Mouse (Mus musculus): ENCODE data around the gene Defb46. TPM values are rescaled to one million over a fixed set of nuclear protein-coding genes. Genes with fewer than 3 reads are reported as not detected.

Gene Defb46
- polyA plus RNA-seq (2012; rRNA removed) = not detected in 2 replicates
- not detected in 2 replicates for polyA plus RNA-seq (2014; fragmentation: Nextera tagmentation; extraction: Ambion mirVana)

DNA sequence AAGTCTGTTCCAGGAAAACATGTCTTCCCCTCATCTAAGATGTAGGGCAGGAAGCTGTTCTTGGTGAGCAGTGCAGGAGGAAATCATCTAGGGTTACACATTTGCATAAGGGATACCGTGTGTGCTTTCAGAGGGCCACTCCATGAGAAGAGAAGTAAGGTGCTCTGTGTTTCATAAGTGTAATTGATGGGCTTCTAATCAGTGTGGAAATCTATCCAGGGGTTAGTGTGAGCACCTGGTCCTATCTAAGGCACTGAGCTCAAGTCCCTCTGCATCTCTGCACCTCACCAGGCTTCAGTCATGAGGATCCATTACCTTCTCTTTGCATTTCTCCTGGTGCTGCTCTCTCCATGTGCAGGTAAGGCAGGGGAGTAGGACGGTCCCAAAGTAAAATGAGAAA is at the start of gene Defb46:
Gene Defb46, plus strand, starts transcription at position 301 of the 400 bp plus-strand sequence.
- Histone ChIP-seq H3K9me3 (ENCODE audit: control insufficient read depth, low read length) (no peaks in the 10 kb centered on the region), H3K4me1 (replicated peaks; ENCODE audit: control insufficient read depth in 2 of 2, insufficient read depth in 2 of 2, low read length in 1 of 2) (no peaks in the 10 kb centered on the region), H3K4me3 (ENCODE audit: insufficient read depth in 1 of 2, low read depth in 2 of 2, low read length in 2 of 2) (no peak within 1 kb of the TSS), H3K9ac (replicated peaks) (no peak within 1 kb of the TSS), H3K36me3 (replicated peaks; ENCODE audit: control insufficient read depth, insufficient read depth, low read depth) (no peaks in the 10 kb centered on the region), H3K27ac (no peak within 1 kb of the TSS), H3K4me2 (ENCODE audit: low read depth) (no peak within 1 kb of the TSS), H3K27me3 (ENCODE audit: control insufficient read depth, insufficient read depth, low read length) (no peaks in the 10 kb centered on the region)
- DNase-seq (ENCODE audit: low read depth in 3 of 3, low spot score in 3 of 3) (no peak), ATAC-seq (ENCODE audit: insufficient read depth) (no peak)
- TF ChIP-seq CTCF (IDR thresholded peaks at IDR 0.05; ENCODE audit: low read depth) (no peak), EP300 (IDR thresholded peaks at IDR 0.05; ENCODE audit: low read depth) (no peak)
- WGBS (ENCODE audit: insufficient replicate concordance) = 52% methylated on average over 2 of the region's 2 CpGs

DNA sequence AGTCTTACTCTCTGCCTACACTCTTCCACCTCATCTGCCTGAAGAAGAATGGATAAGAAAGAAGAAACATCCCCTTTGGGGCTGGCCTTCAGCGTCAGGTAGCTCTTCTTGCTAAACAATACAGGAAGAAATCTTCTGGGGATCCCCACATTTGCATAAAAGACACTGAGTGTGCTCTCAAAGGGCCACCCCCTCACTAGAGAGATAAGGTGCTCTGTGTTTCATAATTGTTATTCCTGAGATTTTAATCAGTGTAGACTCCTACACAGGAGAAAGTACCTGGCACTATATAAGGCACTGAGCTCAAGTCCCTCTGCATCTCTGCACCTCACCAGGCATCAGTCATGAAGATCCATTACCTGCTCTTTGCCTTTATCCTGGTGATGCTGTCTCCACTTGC is 14.6 kb upstream of the Defb46 start, which contains the start of gene Defb6:
Gene Defb6, plus strand, starts transcription at position 318 of the 400 bp plus-strand sequence.
- TF ChIP-seq EP300 (IDR thresholded peaks at IDR 0.05; ENCODE audit: low read depth) (no peak), CTCF (IDR thresholded peaks at IDR 0.05; ENCODE audit: low read depth) (no peak)
- Histone ChIP-seq H3K9me3 (ENCODE audit: control insufficient read depth, low read length) (no peaks in the 10 kb centered on the region), H3K36me3 (replicated peaks; ENCODE audit: control insufficient read depth, insufficient read depth, low read depth) (no peaks in the 10 kb centered on the region), H3K27me3 (ENCODE audit: control insufficient read depth, insufficient read depth, low read length) (no peaks in the 10 kb centered on the region), H3K9ac (replicated peaks) (no peak within 1 kb of the TSS), H3K4me3 (ENCODE audit: insufficient read depth in 1 of 2, low read depth in 2 of 2, low read length in 2 of 2) (no peak within 1 kb of the TSS), H3K27ac (no peak within 1 kb of the TSS), H3K4me1 (replicated peaks; ENCODE audit: control insufficient read depth in 2 of 2, insufficient read depth in 2 of 2, low read length in 1 of 2) (no peaks in the 10 kb centered on the region), H3K4me2 (ENCODE audit: low read depth) (no peak within 1 kb of the TSS)
- ATAC-seq (ENCODE audit: insufficient read depth) = no peak
- 50% methylated on average over 1 of the region's 1 CpGs for WGBS (ENCODE audit: insufficient replicate concordance)
- no peak for DNase-seq (ENCODE audit: low read depth in 3 of 3, low spot score in 3 of 3)

- Histone ChIP-seq H3K36me3 (replicated peaks; ENCODE audit: control insufficient read depth, insufficient read depth, low read depth) (no peaks in the 10 kb centered on the region), H3K27ac (no peak overlapping the region), H3K27me3 (ENCODE audit: control insufficient read depth, insufficient read depth, low read length) (no peaks in the 10 kb centered on the region), H3K4me1 (replicated peaks; ENCODE audit: control insufficient read depth in 2 of 2, insufficient read depth in 2 of 2, low read length in 1 of 2) (no peaks in the 10 kb centered on the region), H3K4me2 (ENCODE audit: low read depth) (no peak overlapping the region), H3K9me3 (ENCODE audit: control insufficient read depth, low read length) (no peaks in the 10 kb centered on the region), H3K4me3 (ENCODE audit: insufficient read depth in 1 of 2, low read depth in 2 of 2, low read length in 2 of 2) (no peak overlapping the region), H3K9ac (replicated peaks) (no peak overlapping the region)
- 32% methylated on average over 1 of the region's 1 CpGs for WGBS (ENCODE audit: insufficient replicate concordance)
- DNase-seq (ENCODE audit: low read depth in 3 of 3, low spot score in 3 of 3) = no peak
- ATAC-seq (ENCODE audit: insufficient read depth) = no peak
- TF ChIP-seq CTCF (IDR thresholded peaks at IDR 0.05; ENCODE audit: low read depth) (no peak), EP300 (IDR thresholded peaks at IDR 0.05; ENCODE audit: low read depth) (no peak)
These were observed 1.6 kb upstream of the Defb46 start for GRCm38 (mm10) chr8:19238101-19238500.

DNA sequence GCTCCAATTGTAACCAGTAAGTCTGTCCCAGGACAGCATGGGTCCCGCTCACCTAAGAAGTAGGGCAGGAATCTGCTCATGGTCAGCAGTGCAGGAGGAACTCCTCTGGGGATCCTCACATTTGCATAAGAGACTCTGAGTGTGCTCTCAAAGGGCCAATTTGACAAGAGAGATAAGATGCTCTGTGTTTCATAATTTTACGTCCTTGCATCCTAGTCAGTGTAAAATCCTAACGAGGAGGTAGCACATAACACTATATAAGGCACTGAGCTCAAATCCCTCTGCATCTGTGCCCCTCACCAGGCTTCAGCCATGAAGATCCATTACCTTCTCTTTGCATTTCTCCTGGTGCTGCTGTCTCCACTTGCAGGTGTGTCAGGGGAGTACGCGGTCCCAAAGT is 7.6 kb downstream of the Defb46 start, which contains the start of gene Defb5:
Gene Defb5, plus strand, starts transcription at position 301 of the 400 bp plus-strand sequence.
- no peaks in the 10 kb centered on the region for H3K27me3 ChIP-seq (ENCODE audit: control insufficient read depth, insufficient read depth, low read length)
- DNase-seq (ENCODE audit: low read depth in 3 of 3, low spot score in 3 of 3) = no peak
- WGBS (ENCODE audit: insufficient replicate concordance) = 77% methylated on average over 5 of the region's 5 CpGs
- ATAC-seq (ENCODE audit: insufficient read depth) = no peak
- H3K9ac ChIP-seq (replicated peaks) = no peak within 1 kb of the TSS
- no peaks in the 10 kb centered on the region for H3K4me1 ChIP-seq (replicated peaks; ENCODE audit: control insufficient read depth in 2 of 2, insufficient read depth in 2 of 2, low read length in 1 of 2)
- TF ChIP-seq EP300 (IDR thresholded peaks at IDR 0.05; ENCODE audit: low read depth) (no peak), CTCF (IDR thresholded peaks at IDR 0.05; ENCODE audit: low read depth) (no peak)
- no peaks in the 10 kb centered on the region for H3K36me3 ChIP-seq (replicated peaks; ENCODE audit: control insufficient read depth, insufficient read depth, low read depth)
- no peak within 1 kb of the TSS for H3K4me2 ChIP-seq (ENCODE audit: low read depth)
- no peak within 1 kb of the TSS for H3K27ac ChIP-seq
- H3K9me3 ChIP-seq (ENCODE audit: control insufficient read depth, low read length) = no peaks in the 10 kb centered on the region
- H3K4me3 ChIP-seq (ENCODE audit: insufficient read depth in 1 of 2, low read depth in 2 of 2, low read length in 2 of 2) = no peak within 1 kb of the TSS

DNA sequence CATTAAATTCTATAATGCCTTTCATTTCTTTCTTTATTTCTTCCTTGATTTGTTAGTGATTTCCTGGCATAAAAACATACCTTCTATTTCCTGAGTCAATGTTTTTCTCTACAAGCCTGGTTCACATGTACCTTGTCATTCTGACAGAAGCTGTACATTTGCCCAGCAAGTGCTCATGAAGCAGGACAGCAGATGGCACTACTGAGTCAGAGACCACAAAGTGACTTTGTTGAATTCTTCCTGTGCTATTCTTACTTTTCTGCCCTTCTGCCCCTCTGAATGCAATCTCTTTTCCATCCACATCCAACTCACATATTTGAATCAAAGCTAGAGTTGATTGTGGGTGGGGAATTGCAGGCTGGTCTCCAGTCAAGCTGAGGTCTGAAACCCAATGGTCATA is 18.4 kb downstream of the Defb46 start:
- no peak overlapping the region for H3K4me2 ChIP-seq (ENCODE audit: low read depth)
- no peaks in the 10 kb centered on the region for H3K9me3 ChIP-seq (ENCODE audit: control insufficient read depth, low read length)
- H3K27ac ChIP-seq = no peak overlapping the region
- H3K9ac ChIP-seq (replicated peaks) = no peak overlapping the region
- TF ChIP-seq EP300 (IDR thresholded peaks at IDR 0.05; ENCODE audit: low read depth) (no peak), CTCF (IDR thresholded peaks at IDR 0.05; ENCODE audit: low read depth) (no peak)
- ATAC-seq (ENCODE audit: insufficient read depth) (no peak), DNase-seq (ENCODE audit: low read depth in 3 of 3, low spot score in 3 of 3) (no peak)
- no peak overlapping the region for H3K4me3 ChIP-seq (ENCODE audit: insufficient read depth in 1 of 2, low read depth in 2 of 2, low read length in 2 of 2)
- H3K27me3 ChIP-seq (ENCODE audit: control insufficient read depth, insufficient read depth, low read length) = no peaks in the 10 kb centered on the region
- H3K36me3 ChIP-seq (replicated peaks; ENCODE audit: control insufficient read depth, insufficient read depth, low read depth) = no peaks in the 10 kb centered on the region
- no peaks in the 10 kb centered on the region for H3K4me1 ChIP-seq (replicated peaks; ENCODE audit: control insufficient read depth in 2 of 2, insufficient read depth in 2 of 2, low read length in 1 of 2)

Measured in liver, embryonic 14.5 days (tissue).